Mouse (Mus musculus) olfactory bulb, adult 2 months (tissue): ENCODE measurements around the gene Ly6g6e. TPM values are rescaled to one million over a fixed set of nuclear protein-coding genes. Genes with fewer than 3 reads are reported as not detected.
A peak's percentile ranks its signal among the peaks of the same experiment; 100 is the strongest.
"Not testable (repeated sequence)": the region's sequence is repeated elsewhere in the genome, so short reads cannot be mapped to it uniquely, and the experiment has no call there.

ENCODE experiments used
- H3K27ac ChIP-seq: fragments of 200-500 bp; 2 replicates; pipeline ENCODE4 v1.5.1; 2012; ENCODE audit warnings: low read depth, low read length; ENCODE audit not compliant: insufficient read depth
- H3K4me1 ChIP-seq: fragments of 200-500 bp; 2 replicates; pipeline ENCODE4 v1.6.1; 2012; ENCODE audit warnings: low read length; ENCODE audit not compliant: control insufficient read depth, insufficient read depth
- H3K4me3 ChIP-seq: fragments of 200-500 bp; 2 replicates; pipeline ENCODE4 v1.5.1; 2012; ENCODE audit warnings: mild to moderate bottlenecking, low read depth, low read length, moderate library complexity; ENCODE audit not compliant: insufficient read depth
- CTCF ChIP-seq: fragments of 200-500 bp; IDR thresholded peaks from 2 replicates; pipeline ENCODE4 v1.5.1; 2012; ENCODE audit warnings: low read depth, mild to moderate bottlenecking, low read length, moderate library complexity; ENCODE audit not compliant: insufficient read depth
- POLR2A ChIP-seq: fragments of 200-500 bp; IDR thresholded peaks from 2 replicates; pipeline ENCODE4 v1.6.1; 2012; ENCODE audit warnings: mild to moderate bottlenecking, low read depth, low read length, moderate library complexity; ENCODE audit not compliant: insufficient read depth
- WGBS: fragments of 180-500 bp; shearing (Covaris S2); methylation state at CpG from one replicate; pipeline ENCODE4 v1.1.7; 2018; 5-methylcytosine and 5-hydroxymethylcytosine counted together
- polyA plus RNA-seq: library from polyadenylated mRNA; stranded (reverse); fragments of >200 nt; gene quantifications from 2 replicates; pipeline ENCODE4 v1.2.4, GENCODE M21; 2012; ENCODE audit warnings: low replicate concordance; ENCODE audit not compliant: missing spikeins, insufficient read depth, insufficient read length

Ly6g6e gene
- polyA plus RNA-seq, result not detected in 2 replicates

GRCm38 (mm10) chr17:35076507-35077176, at the start of gene Ly6g6e:
Gene Ly6g6e, plus strand, starts transcription at chr17:35076902.
- peaks cover 10% of the 10 kb centered on the region; the same call in 1 of the 2 replicates for H3K4me1 ChIP-seq
- WGBS, result 45% methylated on average over 10 of the region's 10 CpGs
- H3K4me3 ChIP-seq, result peak within 1 kb of the TSS; percentile 20
- H3K27ac ChIP-seq, result no peak within 1 kb of the TSS
- TF ChIP-seq POLR2A (no peak), CTCF (no peak)

DNA sequence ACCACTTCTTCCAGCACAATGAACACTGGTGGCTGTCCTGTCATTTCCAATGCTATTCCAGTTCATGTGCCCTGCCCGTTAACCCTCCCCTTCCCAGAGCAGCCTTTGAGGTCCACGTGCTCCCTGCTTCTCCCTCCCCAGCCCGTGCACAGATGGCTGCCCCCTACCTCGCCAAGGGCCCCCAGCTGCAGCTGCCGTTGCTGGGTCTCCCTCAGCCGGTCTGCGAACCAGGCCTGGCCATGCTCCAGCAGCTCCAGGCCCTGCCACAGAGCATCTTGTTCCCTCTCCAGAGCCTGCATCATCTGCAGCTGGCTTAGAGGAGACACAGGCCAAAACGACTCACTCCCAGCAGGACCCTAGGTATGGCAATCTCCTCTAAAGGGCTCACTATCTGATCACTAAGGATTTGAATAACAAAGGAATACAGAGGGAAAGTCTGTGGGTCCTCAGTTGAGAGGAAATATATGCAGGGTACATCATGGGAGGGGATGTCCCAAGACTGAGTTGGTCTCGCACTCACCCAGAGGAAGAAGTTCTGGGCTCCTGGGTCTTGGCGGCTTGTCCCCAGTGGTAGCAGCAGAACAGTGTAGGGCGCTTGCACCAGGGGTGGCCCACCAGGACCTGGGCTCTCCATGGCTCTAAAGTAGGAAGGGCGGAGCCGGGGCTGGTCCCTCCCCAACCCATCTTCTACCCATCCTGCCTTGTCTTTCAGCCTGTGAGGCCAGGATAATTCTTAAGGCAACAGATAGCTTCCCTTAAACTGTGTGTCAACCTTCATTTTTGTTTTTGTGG, 49.2 kb upstream of the Ly6g6e start, which contains the start of gene Sapcd1:
Sapcd1 (minus strand) TSS at position 740 of the 792 bp plus-strand sequence.
- Histone ChIP-seq H3K27ac (no peak within 1 kb of the TSS), H3K4me1 (peaks cover 16% of the 10 kb centered on the region), H3K4me3 (no peak within 1 kb of the TSS)
- TF ChIP-seq CTCF (no peak), POLR2A (no peak)
- WGBS, result 44% methylated on average over 13 of the region's 13 CpGs

DNA sequence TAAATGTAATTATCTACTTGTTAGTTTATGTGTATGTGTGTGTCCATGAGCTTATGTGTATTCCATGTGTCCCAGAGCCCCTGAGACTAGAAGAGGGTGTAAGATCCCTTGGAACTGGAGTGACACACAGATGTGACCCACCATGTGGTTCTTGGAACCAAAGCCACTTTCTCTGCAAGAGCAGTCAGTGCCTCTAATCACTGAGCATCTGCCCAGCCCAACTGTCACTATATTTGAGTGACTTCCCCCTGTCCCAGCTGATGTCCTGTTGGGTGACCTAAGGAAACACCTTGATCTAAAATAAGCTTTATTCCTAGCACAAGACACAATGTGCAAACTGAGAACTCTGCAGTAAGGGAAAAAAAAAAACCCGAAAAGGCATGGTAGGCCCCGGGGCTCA, 48.4 kb upstream of the Ly6g6e start:
- no peak for TF ChIP-seq CTCF
- no peak for TF ChIP-seq POLR2A
- Histone ChIP-seq H3K27ac (no peak overlapping the region), H3K4me3 (no peak overlapping the region), H3K4me1 (peaks cover 16% of the 10 kb centered on the region)
- 82% methylated on average over 2 of the region's 2 CpGs for WGBS

GRCm38 (mm10) chr17:35029691-35030532, 46.8 kb upstream of the Ly6g6e start:
- 41% methylated on average over 19 of the region's 19 CpGs for WGBS
- Histone ChIP-seq H3K4me3 (no peak overlapping the region), H3K4me1 (peaks cover 16% of the 10 kb centered on the region), H3K27ac (no peak overlapping the region)
- TF ChIP-seq CTCF (no peak), POLR2A (no peak)

DNA sequence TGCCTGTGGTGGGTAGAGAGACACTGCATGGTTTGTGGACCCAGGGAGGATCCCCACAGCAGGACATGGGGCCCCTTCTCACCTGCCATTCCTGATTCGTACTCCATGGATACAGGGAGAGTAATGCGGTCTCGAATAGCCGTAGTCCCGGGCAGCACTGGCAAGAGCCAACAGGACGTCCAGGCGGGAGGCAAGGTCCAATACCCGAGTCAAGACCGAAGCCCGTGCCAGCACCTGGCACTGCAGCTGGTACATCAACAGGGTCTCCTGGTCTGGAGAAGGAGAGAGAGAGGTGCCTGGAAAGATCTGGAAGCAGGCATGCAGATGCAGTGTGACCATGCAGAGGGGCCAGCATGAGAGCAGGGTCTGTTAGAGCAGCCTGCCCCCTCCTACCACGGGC, 45.4 kb upstream of the Ly6g6e start:
- WGBS, result 87% methylated on average over 11 of the region's 11 CpGs
- TF ChIP-seq CTCF (no peak), POLR2A (no peak)

DNA sequence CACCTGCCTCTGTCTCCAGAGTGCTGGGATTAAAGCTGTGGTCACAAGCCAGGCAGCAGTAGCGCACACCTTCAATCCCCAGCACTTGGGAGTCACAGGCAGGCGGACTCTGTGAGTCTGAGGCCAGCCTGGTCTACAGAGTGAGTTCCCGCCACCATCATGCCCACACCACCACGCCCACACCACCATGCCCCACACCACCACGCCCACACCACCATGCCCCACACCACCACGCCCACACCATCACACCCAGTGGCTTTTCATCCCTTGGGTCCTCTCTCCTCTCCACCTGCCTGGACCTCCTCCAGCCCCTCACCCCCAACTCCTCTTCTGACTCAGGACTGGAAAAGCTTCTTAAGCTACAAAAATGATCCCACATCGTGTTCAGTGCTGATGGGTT, 44.8 kb upstream of the Ly6g6e start:
- H3K4me3 ChIP-seq, result no peak overlapping the region
- H3K4me1 ChIP-seq, result peaks cover 10% of the 10 kb centered on the region
- TF ChIP-seq CTCF (no peak), POLR2A (no peak)
- 87% methylated on average over 7 of the region's 7 CpGs for WGBS
- no peak overlapping the region for H3K27ac ChIP-seq

More for the DNA sequence above, 45.4 kb upstream of the Ly6g6e start:
- Histone ChIP-seq H3K4me1 (peaks cover 10% of the 10 kb centered on the region), H3K27ac (no peak overlapping the region), H3K4me3 (no peak overlapping the region)

DNA sequence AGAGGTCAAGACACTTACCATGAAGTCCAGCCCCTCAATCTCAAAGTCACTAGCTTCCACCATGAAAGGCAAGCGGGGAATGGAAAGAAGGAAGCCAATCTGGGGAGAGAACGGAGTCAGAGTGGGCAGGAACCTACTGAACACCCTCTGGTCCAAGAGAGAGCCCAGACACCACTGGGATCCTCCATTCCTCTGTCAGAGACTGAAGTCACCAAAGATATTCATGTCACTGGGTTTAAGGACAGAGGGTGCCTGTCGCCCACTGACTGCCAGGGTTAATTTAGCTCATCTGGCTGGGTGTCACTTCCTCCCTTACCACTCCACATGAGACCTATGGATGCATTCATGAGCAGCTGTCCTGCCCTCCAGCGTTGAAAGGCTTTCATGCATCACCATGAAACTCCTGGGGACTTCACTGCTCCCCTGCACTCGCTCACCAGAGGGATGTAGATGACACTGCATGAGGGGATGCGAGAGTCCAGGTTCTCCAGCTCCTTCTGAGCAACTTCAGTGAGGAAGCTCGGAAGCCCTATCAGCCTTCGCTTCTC, 44.3 kb upstream of the Ly6g6e start:
- Histone ChIP-seq H3K27ac (no peak overlapping the region), H3K4me1 (peaks cover 10% of the 10 kb centered on the region), H3K4me3 (no peak overlapping the region)
- 84% methylated on average over 8 of the region's 8 CpGs for WGBS
- TF ChIP-seq CTCF, result no peak
- no peak for TF ChIP-seq POLR2A

- not testable (repeated sequence) for H3K4me3 ChIP-seq, H3K4me1 ChIP-seq, H3K27ac ChIP-seq
- WGBS, result 75% methylated on average over 1 of the region's 1 CpGs
Observed at GRCm38 (mm10) chr17:35033703-35034102, 43.0 kb upstream of the Ly6g6e start.
